Mouse (Mus musculus) midbrain, embryonic 11.5 days (tissue): ENCODE results near the gene Prkce. TPM values are rescaled to one million over a fixed set of nuclear protein-coding genes. Genes with fewer than 3 reads are reported as not detected.

ENCODE experiments used
- ATAC-seq: fragments of 200-750 bp; cut with Nextera tagmentation; 2 replicates; pipeline ENCODE4 v1.8.0; 2017; ENCODE audit warnings: moderate TSS enrichment, moderate library complexity; ENCODE audit not compliant: low FRiP score
- DNase-seq: peaks from one replicate; pipeline ENCODE4 v3.0.0; 2015; ENCODE audit warnings: low spot score; ENCODE audit errors: missing footprints
- H3K27ac ChIP-seq: fragments of 300-500 bp; sonication (generic); 2 replicates; pipeline ENCODE4 v1.5.1; 2014; ENCODE audit warnings: low read depth, low read length
- H3K27me3 ChIP-seq: fragments of 300-500 bp; sonication (generic); 2 replicates; pipeline ENCODE4 v1.6.1; 2014; ENCODE audit warnings: mild to moderate bottlenecking, low read length, moderate library complexity, mixed read lengths; ENCODE audit not compliant: control insufficient read depth, insufficient read depth
- H3K36me3 ChIP-seq: fragments of 300-500 bp; sonication (generic); 2 replicates; pipeline ENCODE4 v1.6.1; 2014; ENCODE audit warnings: mild to moderate bottlenecking, low read length, moderate library complexity, mixed read lengths; ENCODE audit not compliant: control insufficient read depth, insufficient read depth
- H3K4me1 ChIP-seq: fragments of 300-500 bp; sonication (generic); 2 replicates; pipeline ENCODE4 v1.6.1; 2014; ENCODE audit warnings: low read length; ENCODE audit not compliant: control insufficient read depth, insufficient read depth
- H3K4me2 ChIP-seq: fragments of 300-500 bp; sonication (generic); 2 replicates; pipeline ENCODE4 v1.6.1; 2014; ENCODE audit warnings: mild to moderate bottlenecking, moderate library complexity
- H3K4me3 ChIP-seq: fragments of 300-500 bp; sonication (generic); 2 replicates; pipeline ENCODE4 v1.5.1; 2014; ENCODE audit warnings: low read depth, low read length
- H3K9ac ChIP-seq: fragments of 300-500 bp; sonication (generic); 2 replicates; pipeline ENCODE4 v1.6.1; 2014; ENCODE audit warnings: low read length
- H3K9me3 ChIP-seq: fragments of 300-500 bp; sonication (generic); 2 replicates; pipeline ENCODE4 v1.6.1; 2016; ENCODE audit warnings: low read length; ENCODE audit not compliant: control insufficient read depth
- WGBS: fragments of 180-500 bp; shearing (Covaris S2); extraction: QIAGEN DNeasy Blood & Tissue Kit; methylation state at CpG from one replicate; pipeline ENCODE4 v1.1.7; 2014; 5-methylcytosine and 5-hydroxymethylcytosine counted together
- polyA plus RNA-seq: library from polyadenylated mRNA; unstranded; fragments of >200 nt; fragmentation: Nextera tagmentation; extraction: Ambion mirVana; gene quantifications from 2 replicates; pipeline ENCODE4 v1.2.1, GENCODE M21; 2014

Gene Prkce
- polyA plus RNA-seq, 1 experiment from 2014 or later = 3.5 TPM

DNA sequence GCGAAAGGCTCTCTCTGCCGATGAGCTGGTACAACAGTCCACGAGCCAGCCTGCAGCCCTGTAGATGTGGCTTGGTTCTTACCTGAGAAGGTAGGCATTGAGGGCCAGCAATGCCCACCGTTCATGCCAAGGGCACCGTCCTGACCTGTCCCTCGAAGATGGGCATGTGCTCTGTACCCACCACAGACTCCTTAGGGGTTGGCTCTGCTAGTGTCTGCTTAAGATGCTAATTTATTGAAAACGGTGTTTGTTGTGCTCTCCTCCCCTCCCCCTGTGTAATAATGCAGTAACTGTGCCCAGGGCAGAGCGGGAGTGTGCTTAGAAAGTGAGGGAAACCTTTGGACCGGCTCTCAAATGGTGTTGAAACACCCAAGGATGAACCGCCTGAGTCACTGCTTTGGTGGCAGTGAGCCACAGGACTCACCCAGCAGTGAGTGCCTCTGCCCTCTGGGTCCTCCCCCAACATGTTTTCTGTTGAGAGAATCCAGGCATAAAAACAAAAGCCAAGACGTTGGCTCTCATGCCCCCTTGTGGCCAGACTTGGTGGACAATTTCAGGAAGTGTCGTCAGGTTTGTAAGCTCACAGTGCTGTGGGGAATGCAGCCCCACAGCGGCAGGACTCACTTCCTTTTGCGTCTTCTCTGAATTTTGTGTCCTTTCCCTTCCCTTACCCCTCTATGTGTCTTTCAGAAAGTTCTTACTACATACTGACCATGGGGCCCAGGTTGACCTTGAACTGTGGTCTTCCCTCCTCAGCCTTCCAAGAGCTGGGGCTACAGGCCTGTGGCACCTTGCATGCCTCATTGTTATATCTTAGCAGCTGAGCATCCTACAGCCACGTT lies 277.2 kb downstream of the Prkce start:
- no peak overlapping the region for H3K4me3 ChIP-seq
- WGBS = 40% methylated on average over 15 of the region's 15 CpGs
- ATAC-seq (peak; percentile 78), DNase-seq (peak; percentile 99)
- no peak overlapping the region for H3K27ac ChIP-seq
- H3K4me2 ChIP-seq = no peak overlapping the region; the same call in 1 of the 2 replicates
- H3K36me3 ChIP-seq = no peaks in the 10 kb centered on the region
- H3K27me3 ChIP-seq = no peaks in the 10 kb centered on the region
- peaks cover 5% of the 10 kb centered on the region; the same call in 1 of the 2 replicates for H3K4me1 ChIP-seq
- H3K9me3 ChIP-seq = no peaks in the 10 kb centered on the region; the same call in 1 of the 2 replicates
- H3K9ac ChIP-seq = no peak overlapping the region

DNA sequence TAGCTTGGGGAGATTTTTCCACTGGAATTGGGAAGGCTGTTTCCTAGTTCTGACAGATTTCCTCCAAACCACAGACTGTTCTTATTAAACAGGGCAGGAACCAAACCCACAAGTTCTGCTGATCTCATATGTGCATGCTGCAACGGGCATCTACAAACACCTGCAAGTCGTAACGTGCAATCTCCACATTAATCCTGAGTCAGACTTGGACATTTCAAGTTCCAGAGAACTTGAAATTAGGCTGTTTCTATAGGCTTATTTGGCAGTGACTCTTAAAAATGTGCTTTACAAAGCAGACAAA lies 277.8 kb downstream of the Prkce start:
- Histone ChIP-seq H3K27ac (no peak overlapping the region), H3K36me3 (no peaks in the 10 kb centered on the region), H3K9me3 (no peaks in the 10 kb centered on the region; the same call in 1 of the 2 replicates), H3K4me3 (no peak overlapping the region), H3K27me3 (no peaks in the 10 kb centered on the region), H3K4me1 (peaks cover 5% of the 10 kb centered on the region; the same call in 1 of the 2 replicates), H3K4me2 (no peak overlapping the region), H3K9ac (no peak overlapping the region)
- DNase-seq = no peak
- ATAC-seq = no peak
- 85% methylated on average over 3 of the region's 3 CpGs for WGBS

DNA sequence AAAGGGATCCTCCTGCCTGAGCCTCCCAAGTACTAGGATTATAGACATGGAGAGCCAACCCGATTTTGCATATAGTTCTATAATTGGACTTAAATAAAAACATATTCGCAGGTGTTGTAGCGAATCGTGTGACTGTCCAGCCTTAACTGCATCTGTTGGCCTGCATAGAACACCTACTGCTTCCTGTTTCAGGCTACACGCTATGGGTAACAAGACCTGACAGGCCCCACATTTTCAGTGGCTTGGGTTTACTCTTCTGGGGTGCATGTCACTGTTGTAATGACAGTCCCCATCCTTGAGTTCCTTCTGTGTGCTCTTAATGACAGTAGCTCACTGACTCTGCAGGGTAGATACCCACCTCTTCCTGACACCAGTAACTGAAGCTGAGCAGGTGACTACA lies 278.3 kb downstream of the Prkce start:
- Histone ChIP-seq H3K27me3 (no peaks in the 10 kb centered on the region), H3K4me2 (no peak overlapping the region), H3K4me3 (no peak overlapping the region), H3K9ac (no peak overlapping the region), H3K4me1 (peaks cover 5% of the 10 kb centered on the region; the same call in 1 of the 2 replicates), H3K36me3 (no peaks in the 10 kb centered on the region), H3K9me3 (no peaks in the 10 kb centered on the region; the same call in 1 of the 2 replicates), H3K27ac (no peak overlapping the region)
- ATAC-seq (no peak), DNase-seq (no peak)
- WGBS = 90% methylated on average over 5 of the region's 5 CpGs

DNA sequence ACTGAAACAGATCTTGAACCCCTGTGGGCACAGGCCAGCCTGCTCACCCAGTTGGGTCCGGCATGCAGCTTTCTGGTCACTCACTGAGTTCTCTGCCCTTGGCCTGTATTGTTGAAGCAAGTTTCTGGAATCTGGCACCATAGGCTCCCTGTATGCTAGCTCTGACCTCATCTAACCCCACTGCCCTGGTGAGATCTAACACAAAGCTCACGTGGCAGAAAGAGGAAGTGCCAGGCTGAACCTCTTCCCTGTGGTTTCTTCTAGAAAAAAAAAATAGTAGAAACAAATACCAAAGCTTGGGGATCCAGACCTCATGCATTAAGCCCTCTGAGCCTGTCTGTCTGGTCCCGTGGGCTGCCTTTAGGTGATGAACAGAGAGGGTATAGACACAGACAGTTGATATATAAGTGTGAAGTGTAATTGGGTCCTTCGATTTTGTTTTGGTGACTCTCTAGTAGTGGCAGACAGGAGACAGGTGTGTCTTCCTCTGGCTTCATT lies 279.6 kb downstream of the Prkce start:
- H3K4me1 ChIP-seq = peaks cover 5% of the 10 kb centered on the region; the same call in 1 of the 2 replicates
- H3K36me3 ChIP-seq = no peaks in the 10 kb centered on the region
- ATAC-seq (no peak), DNase-seq (no peak)
- no peak overlapping the region for H3K9ac ChIP-seq
- no peak overlapping the region for H3K27ac ChIP-seq
- 75% methylated on average over 4 of the region's 4 CpGs for WGBS
- H3K4me2 ChIP-seq = no peak overlapping the region
- H3K9me3 ChIP-seq = no peaks in the 10 kb centered on the region; the same call in 1 of the 2 replicates
- no peaks in the 10 kb centered on the region for H3K27me3 ChIP-seq
- no peak overlapping the region for H3K4me3 ChIP-seq

DNA sequence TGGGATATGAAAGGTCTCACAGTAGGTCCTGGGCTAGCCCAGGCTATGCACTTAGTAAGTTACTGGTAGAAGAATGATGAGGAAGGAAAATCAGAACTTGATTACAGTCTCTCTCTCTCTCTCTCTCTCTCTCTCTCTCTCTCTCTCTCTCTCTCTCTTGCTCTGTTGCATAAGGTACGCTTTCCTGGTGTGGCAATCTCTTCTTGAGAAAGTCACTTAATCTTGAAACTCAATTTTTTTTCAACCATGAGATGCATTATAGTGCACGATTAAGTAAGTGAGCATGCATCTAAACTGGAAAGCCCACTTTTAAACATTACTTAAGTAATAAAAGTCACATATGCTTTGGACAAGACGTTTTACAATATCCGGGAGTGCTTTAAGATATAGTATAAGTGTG lies 285.3 kb downstream of the Prkce start:
- no peak overlapping the region for H3K4me3 ChIP-seq
- 86% methylated on average over 4 of the region's 4 CpGs for WGBS
- DNase-seq (no peak), ATAC-seq (no peak)
- no peaks in the 10 kb centered on the region for H3K27me3 ChIP-seq
- H3K9ac ChIP-seq = no peak overlapping the region
- no peak overlapping the region for H3K4me2 ChIP-seq
- H3K9me3 ChIP-seq = no peaks in the 10 kb centered on the region; the same call in 1 of the 2 replicates
- no peaks in the 10 kb centered on the region for H3K4me1 ChIP-seq
- no peak overlapping the region for H3K27ac ChIP-seq
- no peaks in the 10 kb centered on the region for H3K36me3 ChIP-seq

DNA sequence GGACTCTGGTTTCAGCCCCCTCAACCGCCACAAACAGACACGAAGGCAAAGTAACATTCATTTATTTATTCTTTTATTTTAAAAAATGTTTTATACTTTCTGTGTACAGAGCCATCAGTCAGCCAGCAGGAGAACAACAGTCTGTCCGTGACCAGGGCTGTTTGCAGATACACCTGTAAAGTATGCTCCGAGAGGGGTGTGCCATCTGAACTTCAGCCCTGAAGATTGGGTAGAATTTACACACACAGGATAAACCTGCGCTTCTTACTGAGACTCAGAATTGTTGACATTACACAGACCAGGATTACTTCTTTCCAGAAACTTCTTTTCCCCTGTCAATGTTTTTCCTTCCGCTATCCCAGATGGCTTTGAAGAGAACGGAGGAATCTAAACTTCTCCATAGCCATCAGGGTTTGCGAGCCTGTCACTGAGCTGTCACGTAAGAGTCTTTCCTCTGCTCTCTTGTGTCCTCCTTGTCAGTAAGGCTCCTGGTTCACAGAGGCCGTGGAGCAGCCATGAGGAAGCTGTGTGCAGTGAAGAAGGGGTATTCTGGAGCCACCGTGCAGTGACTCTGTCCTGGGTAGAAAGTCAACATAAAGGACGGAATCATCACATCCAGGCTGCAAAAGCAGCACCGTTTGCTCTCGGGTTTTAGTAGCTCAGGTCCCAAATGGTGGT lies 286.2 kb downstream of the Prkce start:
- ATAC-seq (no peak), DNase-seq (no peak)
- no peaks in the 10 kb centered on the region for H3K36me3 ChIP-seq
- no peak overlapping the region for H3K27ac ChIP-seq
- H3K9me3 ChIP-seq = no peaks in the 10 kb centered on the region
- no peak overlapping the region for H3K4me2 ChIP-seq
- H3K27me3 ChIP-seq = no peaks in the 10 kb centered on the region
- WGBS = 87% methylated on average over 14 of the region's 14 CpGs
- no peak overlapping the region for H3K4me3 ChIP-seq
- H3K4me1 ChIP-seq = no peaks in the 10 kb centered on the region
- no peak overlapping the region for H3K9ac ChIP-seq

DNA sequence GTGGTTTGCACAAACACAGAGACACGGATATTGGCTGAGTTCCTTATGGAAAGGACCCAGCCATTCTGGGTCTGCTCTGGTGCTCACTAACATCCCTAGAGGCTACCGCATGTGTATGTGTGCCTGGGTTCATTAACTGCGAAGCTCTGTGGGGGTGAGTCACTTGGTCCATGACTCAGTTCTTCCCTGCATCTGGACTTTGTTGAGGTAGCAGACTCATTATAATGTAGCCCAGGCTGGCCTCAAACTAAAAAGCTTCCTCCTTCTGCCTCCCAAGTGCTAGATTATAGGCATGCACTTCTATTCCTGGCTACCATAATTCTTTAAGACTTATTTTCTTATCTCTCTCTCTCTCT lies 286.7 kb downstream of the Prkce start:
- H3K4me2 ChIP-seq = no peak overlapping the region

DNA sequence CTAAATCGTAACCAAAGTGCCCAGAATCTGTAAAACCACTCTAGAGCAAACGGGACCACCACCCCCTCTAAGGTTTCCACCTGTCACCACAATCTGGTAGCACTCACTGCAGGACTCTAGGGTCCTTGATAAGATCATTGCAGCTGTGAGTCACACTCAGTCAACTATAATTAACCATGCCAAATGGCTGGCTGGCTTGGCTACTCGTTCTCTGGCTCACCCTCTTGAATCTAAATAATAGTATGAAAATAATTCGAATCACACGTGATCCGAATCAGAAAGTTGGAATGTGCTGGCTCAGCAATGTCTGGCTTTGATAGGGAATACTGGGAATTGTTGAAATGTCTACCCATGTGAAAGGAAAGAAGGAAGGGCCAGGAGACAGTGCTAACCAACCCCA lies 288.9 kb downstream of the Prkce start:
- H3K27me3 ChIP-seq = no peaks in the 10 kb centered on the region
- 86% methylated on average over 6 of the region's 6 CpGs for WGBS

More for the DNA sequence above, 286.7 kb downstream of the Prkce start:
- Histone ChIP-seq H3K4me3 (no peak overlapping the region), H3K9ac (no peak overlapping the region), H3K27ac (no peak overlapping the region), H3K27me3 (no peaks in the 10 kb centered on the region), H3K4me1 (no peaks in the 10 kb centered on the region), H3K9me3 (no peaks in the 10 kb centered on the region), H3K36me3 (no peaks in the 10 kb centered on the region)
- WGBS = 92% methylated on average over 3 of the region's 3 CpGs
- ATAC-seq (no peak), DNase-seq (no peak)

DNA sequence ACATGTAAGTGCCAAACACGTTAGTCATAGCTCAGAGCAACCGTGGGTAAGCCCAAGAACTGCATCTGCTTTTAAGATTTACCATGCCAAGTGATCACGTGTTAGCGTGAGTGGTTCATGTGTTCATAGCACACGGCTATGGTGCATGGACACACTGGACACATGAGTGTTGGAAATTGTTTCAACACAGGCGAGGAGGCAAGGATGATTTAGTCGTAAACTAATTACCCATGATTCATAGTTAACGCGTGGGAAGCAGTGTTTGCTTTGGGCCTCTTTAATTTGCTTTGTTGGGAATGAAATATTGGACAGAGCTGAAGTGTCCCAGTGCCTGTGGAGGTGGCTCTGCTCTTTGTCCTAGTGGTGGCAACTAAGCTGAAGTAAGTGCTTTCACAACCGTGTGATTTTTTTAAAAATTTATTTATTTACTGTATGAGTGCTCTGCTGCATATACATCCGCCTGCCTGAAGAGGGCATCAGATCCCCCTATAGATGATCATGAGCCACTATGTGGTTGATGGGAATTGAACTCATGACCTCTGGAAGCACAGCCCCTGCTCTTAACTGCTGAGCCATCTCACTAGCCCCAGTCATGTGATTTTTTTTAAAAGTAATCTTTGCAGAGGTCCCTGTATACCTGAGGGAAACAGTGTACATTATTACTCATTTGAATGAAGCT lies 290.9 kb downstream of the Prkce start:
- no peaks in the 10 kb centered on the region for H3K4me1 ChIP-seq
- H3K9ac ChIP-seq = no peak overlapping the region
- H3K4me2 ChIP-seq = no peak overlapping the region
- no peak overlapping the region for H3K4me3 ChIP-seq
- no peaks in the 10 kb centered on the region for H3K36me3 ChIP-seq
- peaks cover 2% of the 10 kb centered on the region; the same call in 1 of the 2 replicates for H3K27me3 ChIP-seq
- H3K27ac ChIP-seq = no peak overlapping the region
- DNase-seq (no peak), ATAC-seq (no peak)
- H3K9me3 ChIP-seq = no peaks in the 10 kb centered on the region
- 84% methylated on average over 11 of the region's 11 CpGs for WGBS

More for the DNA sequence above, 288.9 kb downstream of the Prkce start:
- H3K9ac ChIP-seq = no peak overlapping the region
- H3K36me3 ChIP-seq = no peaks in the 10 kb centered on the region
- no peaks in the 10 kb centered on the region for H3K9me3 ChIP-seq
- DNase-seq (no peak), ATAC-seq (no peak)
- H3K27ac ChIP-seq = no peak overlapping the region
- H3K4me2 ChIP-seq = no peak overlapping the region
- no peaks in the 10 kb centered on the region for H3K4me1 ChIP-seq
- H3K4me3 ChIP-seq = no peak overlapping the region
